Mouse (Mus musculus): ENCODE data around the gene Zfp445.

- TF ChIP-seq CTCF (conservative IDR thresholded peaks at IDR 0.05; ENCODE audit: low read length), result no peak
- TF ChIP-seq NANOG (IDR thresholded peaks at IDR 0.05; ENCODE audit: borderline replicate concordance, low read length), result no peak
- no peak for TF ChIP-seq POU5F1 (IDR thresholded peaks at IDR 0.05; ENCODE audit: borderline replicate concordance, low read length)
Measured at GRCm38 (mm10) chr9:122810212-122810611, 55.6 kb downstream of the Zfp445 start.

Measured in E14TG2a.4 (cell line).